Mouse (Mus musculus): ENCODE data around the gene Dtx3. TPM values are rescaled to one million over a fixed set of nuclear protein-coding genes. Genes with fewer than 3 reads are reported as not detected.

The Dtx3 gene
- polyA plus RNA-seq (2012; rRNA removed), result 25.7 and 36.5 TPM in 2 replicates

GRCm38 (mm10) chr10:127195328-127196129, at the start of gene Dtx3:
Gene Dtx3, minus strand, starts transcription at chr10:127195728.

GRCm38 (mm10) chr10:127211414-127211854, 15.9 kb upstream of the Dtx3 start, which contains the start of gene Pip4k2c:
Gene Pip4k2c, minus strand, starts transcription at chr10:127211585.

GRCm38 (mm10) chr10:127189651-127190381, 5.7 kb downstream of the Dtx3 start, which contains the start of gene Arhgef25:
Gene Arhgef25, minus strand, starts transcription at chr10:127190083.

GRCm38 (mm10) chr10:127179871-127180694, 15.4 kb downstream of the Dtx3 start, which contains the start of gene Slc26a10:
Gene Slc26a10, minus strand, starts transcription at chr10:127180645.

GRCm38 (mm10) chr10:127164631-127165353, 30.7 kb downstream of the Dtx3 start, which contains the start of gene B4galnt1:
Gene B4galnt1, plus strand, starts transcription at chr10:127165225.

Other genes with a start within 250 kb of the Dtx3 start
- 19.6 and 22.6 TPM in 2 replicates for gene Ctdsp2, start 217.0 kb downstream of the Dtx3 start, polyA plus RNA-seq (2012; rRNA removed)
- 0.02 TPM in 2 replicates for gene Avil, start 195.0 kb downstream of the Dtx3 start, polyA plus RNA-seq (2012; rRNA removed)
- 20.5 and 23.7 TPM in 2 replicates for gene Tsfm, start 164.9 kb downstream of the Dtx3 start, polyA plus RNA-seq (2012; rRNA removed)
- gene Mettl1, start 154.3 kb downstream of the Dtx3 start, polyA plus RNA-seq (2012; rRNA removed), result 11.1 and 12.2 TPM in 2 replicates
- gene Eef1akmt3, start 154.2 kb downstream of the Dtx3 start, polyA plus RNA-seq (2012; rRNA removed), result 0.41 and 0.49 TPM in 2 replicates
- gene Cyp27b1, start 147.5 kb downstream of the Dtx3 start, polyA plus RNA-seq (2012; rRNA removed), result 0.08 and 0.10 TPM in 2 replicates
- 0.23 and 0.24 TPM in 2 replicates for gene March9, start 135.5 kb downstream of the Dtx3 start, polyA plus RNA-seq (2012; rRNA removed)
- gene Cdk4, start 132.2 kb downstream of the Dtx3 start, polyA plus RNA-seq (2012; rRNA removed), result 175 and 191 TPM in 2 replicates
- gene Tspan31, start 125.5 kb downstream of the Dtx3 start, polyA plus RNA-seq (2012; rRNA removed), result 73.1 and 76.9 TPM in 2 replicates
- gene Agap2, start 120.4 kb downstream of the Dtx3 start, polyA plus RNA-seq (2012; rRNA removed), result 2.3 and 3.2 TPM in 2 replicates
- 48.7 and 52.7 TPM in 2 replicates for gene Os9, start 74.6 kb downstream of the Dtx3 start, polyA plus RNA-seq (2012; rRNA removed)
- gene B4galnt1, start 30.5 kb downstream of the Dtx3 start, polyA plus RNA-seq (2012; rRNA removed), result 21.1 and 27.0 TPM in 2 replicates
- gene Slc26a10, start 15.1 kb downstream of the Dtx3 start, polyA plus RNA-seq (2012; rRNA removed), result 3.8 and 4.2 TPM in 2 replicates
- gene Arhgef25, start 5.6 kb downstream of the Dtx3 start, polyA plus RNA-seq (2012; rRNA removed), result 5.2 and 6.2 TPM in 2 replicates
- gene Pip4k2c, start 15.9 kb upstream of the Dtx3 start, polyA plus RNA-seq (2012; rRNA removed), result 15.5 and 18.1 TPM in 2 replicates
- gene Kif5a, start 67.6 kb upstream of the Dtx3 start, polyA plus RNA-seq (2012; rRNA removed), result 0.13 TPM in 2 replicates
- 57.1 and 59.5 TPM in 2 replicates for gene Dctn2, start 70.6 kb upstream of the Dtx3 start, polyA plus RNA-seq (2012; rRNA removed)
- gene Mbd6, start 93.3 kb upstream of the Dtx3 start, polyA plus RNA-seq (2012; rRNA removed), result 6.1 and 8.2 TPM in 2 replicates
- gene Mars, start 116.1 kb upstream of the Dtx3 start, polyA plus RNA-seq (2012; rRNA removed), result 45.8 and 49.7 TPM in 2 replicates
- 11.3 and 12.3 TPM in 2 replicates for gene Arhgap9, start 126.2 kb upstream of the Dtx3 start, polyA plus RNA-seq (2012; rRNA removed)
- 0.48 and 0.55 TPM in 2 replicates for gene Gli1, start 146.2 kb upstream of the Dtx3 start, polyA plus RNA-seq (2012; rRNA removed)
- 15.8 and 17.1 TPM in 2 replicates for gene Inhbe, start 158.7 kb upstream of the Dtx3 start, polyA plus RNA-seq (2012; rRNA removed)
- gene Inhbc, start 174.7 kb upstream of the Dtx3 start, polyA plus RNA-seq (2012; rRNA removed), result 5.6 and 6.3 TPM in 2 replicates
- gene R3hdm2, start 184.6 kb upstream of the Dtx3 start, polyA plus RNA-seq (2012; rRNA removed), result 10.7 and 13.9 TPM in 2 replicates

Measured in liver, embryonic 18 days (tissue).